Mouse (Mus musculus) Patski (cell line): ENCODE measurements around the gene Cysrt1. TPM values are rescaled to one million over a fixed set of nuclear protein-coding genes. Genes with fewer than 3 reads are reported as not detected.

Experiments used
- ATAC-seq: fragments of 100-300 bp; one replicate; pipeline ENCODE4 v1.8.0; 2021
- CTCF ChIA-PET: fragments of 350-600 bp; sonication (Branson Sonifier 250); formaldehyde crosslinking; loops from one replicate; lab custom pipeline; 2022; ENCODE audit warnings: inconsistent platforms; lab: Charles Lee
- POLR2A ChIA-PET: fragments of 350-600 bp; sonication (Branson Sonifier 250); formaldehyde crosslinking; loops from one replicate; lab custom pipeline; 2022; ENCODE audit warnings: antibody characterized with exemption, inconsistent platforms; lab: Charles Lee
- DNase-seq: peaks from one replicate; pipeline ENCODE4 v3.0.0-alpha.2; 2011; ENCODE audit warnings: low read depth, low spot score
- H3K27me3 ChIP-seq: fragments of 371-371 bp; one replicate; pipeline ENCODE4 v1.5.1; 2021
- CTCF ChIP-seq: fragments of 100-300 bp; IDR thresholded peaks from one replicate; pipeline ENCODE4 v1.5.1; 2021
- in situ Hi-C: fragments of 300-500 bp; cut with MboI; formaldehyde crosslinking; loops from 3 replicates; pipeline ENCODE4 v1.11.1; 2018; ENCODE audit warnings: low pct_unique_long_range_greater_than_20kb, mixed read lengths
- polyA plus RNA-seq: library from polyadenylated mRNA; unstranded; gene quantifications from one replicate; pipeline ENCODE4 v1.2.3, GENCODE M21; 2021

The Cysrt1 gene
- polyA plus RNA-seq, 1 experiment from 2014 or later: not detected

DNA sequence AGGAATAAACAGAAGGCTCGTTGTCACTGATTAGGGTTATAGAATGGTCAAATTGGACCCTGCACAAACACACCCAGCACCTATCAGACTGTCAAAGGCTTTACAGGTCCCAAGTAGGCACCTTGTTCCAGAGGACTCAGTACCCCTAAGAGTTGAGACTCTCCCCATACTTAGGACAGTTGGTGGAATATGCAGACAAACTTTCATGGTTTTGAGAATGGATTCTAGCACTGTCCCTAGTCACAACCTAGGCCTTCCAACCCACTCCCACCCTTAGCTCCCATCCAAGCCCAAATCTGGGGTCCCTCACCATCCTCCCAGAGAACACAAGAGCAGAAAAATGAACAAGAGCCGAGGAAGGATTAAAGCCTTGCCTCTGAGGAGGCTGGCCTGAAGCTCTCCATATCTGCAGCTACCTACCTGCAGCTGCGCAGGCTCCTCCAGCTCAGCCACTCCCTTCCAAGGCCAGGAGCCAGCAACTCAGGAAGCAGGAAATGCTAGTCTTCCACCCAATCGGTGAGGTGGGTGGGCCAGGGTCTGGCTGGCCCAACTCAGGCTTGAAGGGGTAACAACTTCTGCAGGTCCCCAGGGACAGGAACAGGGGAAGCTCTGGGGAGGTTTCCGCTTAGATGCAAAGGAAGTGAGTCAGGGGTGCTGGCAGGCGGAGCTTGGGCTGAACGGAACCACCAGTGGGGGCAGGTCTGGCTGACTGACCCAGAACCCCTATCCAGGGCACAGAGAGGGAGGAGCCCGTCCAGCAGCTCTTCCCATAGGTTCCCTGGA lies 45.9 kb downstream of the Cysrt1 start, which contains the start of gene Tor4a:
Gene Tor4a, minus strand, starts transcription at position 715 of the 783 bp plus-strand sequence.
- in situ Hi-C loops: no loop called here
- CTCF ChIA-PET: interaction anchor here (1.1 to 2.1 kb wide), 4 partner anchors 10 to 76 kb away, joined by 5 to 16 read pairs (median 6); partner anchors contain the start of genes Anapc2 and Ssna1
- ATAC-seq (peak; percentile 10), DNase-seq (no peak)
- no peaks in the 10 kb centered on the region for H3K27me3 ChIP-seq
- no peak for TF ChIP-seq CTCF
- POLR2A ChIA-PET: interaction anchor here (0.9 kb wide), 1 partner anchor 14 kb away, joined by 3 read pairs; no protein-coding TSS in a partner anchor

GRCm38 (mm10) chr2:25195211-25196156 lies 46.8 kb downstream of the Cysrt1 start:
- DNase-seq: no peak
- in situ Hi-C loops: no loop called here
- TF ChIP-seq CTCF: no peak
- no peaks in the 10 kb centered on the region for H3K27me3 ChIP-seq
- no peak for ATAC-seq
- ChIA-PET CTCF (interaction anchor here (2.0 to 2.2 kb wide), 4 partner anchors 8 to 77 kb away, joined by 6 to 25 read pairs (median 12); partner anchors contain the start of genes Anapc2 and Ssna1), POLR2A (interaction anchor here (1.1 to 1.7 kb wide), 2 partner anchors 32 kb away, joined by 3 to 4 read pairs; no protein-coding TSS in a partner anchor)

DNA sequence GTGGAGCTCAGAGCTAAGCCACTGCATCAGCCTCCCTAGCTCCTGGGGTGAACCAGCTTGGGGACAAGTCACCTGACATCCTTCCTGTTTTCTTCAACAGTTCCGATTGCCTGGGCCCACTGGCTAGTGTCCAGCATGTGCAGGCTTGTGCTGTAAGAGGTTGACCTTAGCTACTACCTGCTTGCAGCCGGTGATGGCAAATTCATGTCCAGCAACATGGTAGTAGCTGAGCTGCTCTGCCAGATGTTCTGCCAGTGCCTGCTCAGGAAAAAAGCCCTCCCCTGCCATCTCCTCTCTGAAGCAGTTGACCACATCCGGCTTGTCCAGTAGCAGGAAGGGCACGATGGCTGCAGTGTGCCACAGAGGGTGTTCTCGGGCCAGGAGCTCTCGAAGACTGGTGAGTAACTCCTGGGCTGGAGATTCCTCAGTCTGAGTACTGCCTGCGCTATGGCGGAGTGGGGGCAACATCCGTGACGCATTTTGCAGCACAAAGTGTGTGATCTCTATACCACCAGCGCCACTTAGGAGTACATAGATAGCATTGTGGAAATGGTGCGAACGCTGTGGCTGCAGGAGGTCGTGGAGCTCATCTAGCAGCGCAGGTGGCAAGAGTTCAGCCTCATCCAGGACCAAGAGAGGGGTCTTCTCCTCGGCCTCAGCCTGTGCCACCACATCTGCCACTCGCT lies 47.6 kb downstream of the Cysrt1 start:
- DNase-seq (no peak), ATAC-seq (no peak)
- ChIA-PET POLR2A (interaction anchor here (1.1 to 1.7 kb wide), 2 partner anchors 31 to 33 kb away, joined by 3 to 4 read pairs; no protein-coding TSS in a partner anchor), CTCF (interaction anchor here (1.1 to 2.2 kb wide), 5 partner anchors 9 to 75 kb away, joined by 3 to 25 read pairs (median 6); partner anchors contain the start of gene Tubb4b)
- no peak for TF ChIP-seq CTCF
- no peaks in the 10 kb centered on the region for H3K27me3 ChIP-seq
- in situ Hi-C loops: no loop called here

DNA sequence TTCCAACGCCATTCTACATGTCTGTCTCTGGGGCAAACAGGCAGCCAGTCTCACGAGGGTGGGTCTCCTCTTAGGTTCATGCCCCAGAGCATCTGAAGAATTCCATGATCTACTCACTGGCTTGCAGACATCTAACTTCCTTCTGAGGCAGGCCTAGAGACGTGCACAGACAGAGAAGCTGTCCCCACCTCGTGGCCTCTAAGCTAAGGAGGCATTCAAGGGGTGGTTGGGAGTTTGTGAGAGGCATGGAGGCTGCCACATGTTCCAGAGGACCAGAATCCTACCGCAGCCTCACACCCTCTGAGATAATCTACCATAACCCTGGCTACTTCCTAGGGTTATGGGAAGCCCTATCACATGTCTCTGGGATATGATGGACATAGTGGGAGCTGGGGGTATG lies 48.2 kb downstream of the Cysrt1 start:
- TF ChIP-seq CTCF: no peak
- ChIA-PET CTCF (interaction anchor here (1.1 to 2.2 kb wide), 6 partner anchors 10 to 76 kb away, joined by 3 to 25 read pairs (median 5); partner anchors contain the start of genes Nelfb and Tubb4b), POLR2A (interaction anchor here (1.1 to 1.7 kb wide), 2 partner anchors 30 to 34 kb away, joined by 3 to 4 read pairs; no protein-coding TSS in a partner anchor)
- DNase-seq: no peak
- in situ Hi-C loops: no loop called here
- H3K27me3 ChIP-seq: no peaks in the 10 kb centered on the region
- ATAC-seq: no peak

DNA sequence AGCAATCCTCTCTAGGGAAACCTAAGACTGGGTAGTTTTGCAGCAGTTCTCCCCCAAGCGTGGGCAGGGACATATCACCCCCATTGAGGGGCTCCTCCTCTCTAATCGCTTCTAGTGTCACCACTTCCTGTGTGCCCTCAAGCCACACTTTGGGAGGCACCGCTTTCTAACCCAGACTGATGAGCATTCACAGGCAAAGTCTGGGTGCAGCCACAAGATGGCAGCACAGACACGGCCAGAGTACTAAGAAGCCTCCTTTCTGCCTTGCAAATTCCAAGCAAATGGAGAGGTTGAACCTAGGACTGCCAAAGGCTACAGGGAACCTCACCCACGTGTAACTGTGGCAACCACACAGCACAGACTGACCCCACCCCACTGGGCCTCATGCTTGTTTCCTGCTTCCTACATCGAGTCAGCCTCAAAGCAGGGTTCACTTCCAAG lies 48.9 kb downstream of the Cysrt1 start:
- ChIA-PET CTCF (interaction anchor here (1.1 to 2.2 kb wide), 6 partner anchors 10 to 77 kb away, joined by 3 to 25 read pairs (median 6); partner anchors contain the start of gene Nelfb), POLR2A (no interaction called here)
- H3K27me3 ChIP-seq: no peaks in the 10 kb centered on the region
- no peak for TF ChIP-seq CTCF
- in situ Hi-C loops: no loop called here
- ATAC-seq (peak; percentile 70), DNase-seq (no peak)

Other genes with a start within 250 kb of the Cysrt1 start
- gene Nsmf, start 188.1 kb downstream of the Cysrt1 start, polyA plus RNA-seq: 120 TPM
- gene Entpd8, start 162.1 kb downstream of the Cysrt1 start, polyA plus RNA-seq: not detected
- gene Noxa1, start 147.3 kb downstream of the Cysrt1 start, polyA plus RNA-seq: not detected
- gene Nrarp, start 61.7 kb downstream of the Cysrt1 start, polyA plus RNA-seq: 0.12 TPM
- gene Tor4a, start 45.6 kb downstream of the Cysrt1 start, polyA plus RNA-seq: 7.0 TPM
- gene Nelfb, start 31.0 kb downstream of the Cysrt1 start, polyA plus RNA-seq: 75.7 TPM
- 0.06 TPM for gene Stpg3, start 27.8 kb downstream of the Cysrt1 start, polyA plus RNA-seq
- 0.32 TPM for gene Fam166a, start 23.7 kb downstream of the Cysrt1 start, polyA plus RNA-seq
- gene Tubb4b, start 17.8 kb downstream of the Cysrt1 start, polyA plus RNA-seq: 298 TPM
- not detected for gene Slc34a3, start 8.1 kb downstream of the Cysrt1 start, polyA plus RNA-seq
- not detected for gene Rnf224, start 5.7 kb downstream of the Cysrt1 start, polyA plus RNA-seq
- 0.09 TPM for gene Rnf208, start 197 bp downstream of the Cysrt1 start, polyA plus RNA-seq
- 5.0 TPM for gene AL732309.1, start 4.4 kb upstream of the Cysrt1 start, polyA plus RNA-seq
- 26.3 TPM for gene Tmem203, start 13.0 kb upstream of the Cysrt1 start, polyA plus RNA-seq
- gene Tprn, start 20.2 kb upstream of the Cysrt1 start, polyA plus RNA-seq: 110 TPM
- 75.4 TPM for gene Ssna1, start 30.0 kb upstream of the Cysrt1 start, polyA plus RNA-seq
- gene Anapc2, start 30.0 kb upstream of the Cysrt1 start, polyA plus RNA-seq: 99.7 TPM
- gene Tmem210, start 45.7 kb upstream of the Cysrt1 start, polyA plus RNA-seq: not detected
- not detected for gene Lrrc26, start 47.5 kb upstream of the Cysrt1 start, polyA plus RNA-seq
- 0.08 TPM for gene Grin1, start 76.7 kb upstream of the Cysrt1 start, polyA plus RNA-seq
- 75.5 TPM for gene Man1b1, start 89.9 kb upstream of the Cysrt1 start, polyA plus RNA-seq
- 58.3 TPM for gene Dpp7, start 113.9 kb upstream of the Cysrt1 start, polyA plus RNA-seq
- 108 TPM for gene Uap1l1, start 123.2 kb upstream of the Cysrt1 start, polyA plus RNA-seq
- gene Sapcd2, start 129.9 kb upstream of the Cysrt1 start, polyA plus RNA-seq: 11.4 TPM
- 0.10 TPM for gene Entpd2, start 153.4 kb upstream of the Cysrt1 start, polyA plus RNA-seq
- gene Npdc1, start 156.9 kb upstream of the Cysrt1 start, polyA plus RNA-seq: 249 TPM
- 0.09 TPM for gene Fut7, start 180.8 kb upstream of the Cysrt1 start, polyA plus RNA-seq
- 98.6 TPM for gene Abca2, start 186.3 kb upstream of the Cysrt1 start, polyA plus RNA-seq
- 1.0 TPM for gene Clic3, start 214.4 kb upstream of the Cysrt1 start, polyA plus RNA-seq
- gene Paxx, start 218.6 kb upstream of the Cysrt1 start, polyA plus RNA-seq: 23.3 TPM
- gene Ptgds, start 227.6 kb upstream of the Cysrt1 start, polyA plus RNA-seq: 33.6 TPM